Comparison of ENCODE assay signal across 7 mouse cellular contexts in genomic region chr5:112342463-112343204, GRCm38 (mm10). TPM values are rescaled to one million over a fixed set of nuclear protein-coding genes. Genes with fewer than 3 reads are reported as not detected.
DNase-seq lines count a peak whose midpoint lies in the region; ATAC-seq and TF ChIP-seq lines count a peak whose summit lies in the region.

Gene Srrd, minus strand, starts transcription at chr5:112343040.
Gene Hps4, plus strand, starts transcription at chr5:112343083.

- peaks cover 3% of the 10 kb centered on the region; the same call in 1 of the 2 replicates for H3K4me1 ChIP-seq in intestine, postnatal 0 days (replicated peaks; ENCODE audit: control insufficient read depth, insufficient read depth, low read length)
- H3K4me1 ChIP-seq in midbrain, embryonic 11.5 days (ENCODE audit: control insufficient read depth, insufficient read depth, low read length) = peaks cover 17% of the 10 kb centered on the region

- no peaks in the 10 kb centered on the region for H3K9me3 ChIP-seq in intestine, postnatal 0 days (ENCODE audit: control insufficient read depth)
- no peaks in the 10 kb centered on the region for H3K9me3 ChIP-seq in midbrain, embryonic 11.5 days (ENCODE audit: control insufficient read depth, low read length)

- peak within 1 kb of the TSS; percentile 78 for H3K4me3 ChIP-seq in intestine, postnatal 0 days (ENCODE audit: low read depth, low read length)
- peak within 1 kb of the TSS; percentile 89 for H3K4me3 ChIP-seq in midbrain, embryonic 11.5 days (ENCODE audit: low read depth, low read length)

- no peaks in the 10 kb centered on the region for H3K27me3 ChIP-seq in intestine, postnatal 0 days (replicated peaks; ENCODE audit: control insufficient read depth, insufficient read depth, low read length)
- no peaks in the 10 kb centered on the region for H3K27me3 ChIP-seq in midbrain, embryonic 11.5 days (ENCODE audit: control insufficient read depth, insufficient read depth, low read length)

- intact Hi-C loops in left cerebral cortex, postnatal 4 days (cut with DNase I) = loop anchor here (2.0 kb wide), 1 partner anchor 16 kb away; the partner anchor contains the start of gene Tfip11

- H3K36me3 ChIP-seq in intestine, postnatal 0 days (ENCODE audit: control insufficient read depth, insufficient read depth) = peaks cover 33% of the 10 kb centered on the region
- peaks cover 4% of the 10 kb centered on the region; the same call in 1 of the 2 replicates for H3K36me3 ChIP-seq in midbrain, embryonic 11.5 days (ENCODE audit: control insufficient read depth, insufficient read depth, low read length)

- H3K4me2 ChIP-seq in intestine, postnatal 0 days (replicated peaks; ENCODE audit: low read depth) = peak within 1 kb of the TSS; percentile 77
- H3K4me2 ChIP-seq in midbrain, embryonic 11.5 days = peak within 1 kb of the TSS; percentile 72

- TF ChIP-seq CTCF in intestine, postnatal 0 days (IDR thresholded peaks at IDR 0.05; ENCODE audit: low read depth) = peak; percentile 42

- WGBS in intestine, postnatal 0 days = 2% methylated on average over 62 of the region's 64 CpGs
- WGBS in midbrain, embryonic 11.5 days = 2% methylated on average over 58 of the region's 64 CpGs

- ATAC-seq in intestine, postnatal 0 days = peak; percentile 59
- ATAC-seq in midbrain, embryonic 11.5 days (ENCODE audit: low FRiP score) = peak; percentile 83

- H3K9ac ChIP-seq in intestine, postnatal 0 days (ENCODE audit: low read depth, low read length) = peak within 1 kb of the TSS; percentile 76
- H3K9ac ChIP-seq in midbrain, embryonic 11.5 days (ENCODE audit: low read length) = peak within 1 kb of the TSS; percentile 86

- peak; percentile 73 for DNase-seq in adrenal gland, adult 8-10 months
- peak; percentile 85 for DNase-seq in embryo, embryonic 9.5 days (ENCODE audit: extremely low spot score)
- DNase-seq in gonadal fat pad, adult 2 months (ENCODE audit: low read depth) = no peak
- peak; percentile 87 for DNase-seq in left cerebral cortex, postnatal 4 days
- DNase-seq in midbrain, embryonic 11.5 days (ENCODE audit: low spot score, missing footprints) = peak; percentile 98
- DNase-seq in right cerebral cortex, postnatal 4 days = peak; percentile 93

- peak within 1 kb of the TSS; percentile 88 for H3K27ac ChIP-seq in intestine, postnatal 0 days (ENCODE audit: low read depth, low read length)
- H3K27ac ChIP-seq in midbrain, embryonic 11.5 days (ENCODE audit: low read depth, low read length) = peak within 1 kb of the TSS; percentile 6; the same call in 1 of the 2 replicates

RNA-seq across cellular contexts. Expression of gene Srrd, which starts in this region (rescaled TPM):
- 10 to 100 TPM; 26.0 to 51.5 (median 29.9) TPM for total RNA-seq in adrenal gland, adult 8-10 months (2022)
- 35.1 and 45.8 TPM in 2 replicates for polyA plus RNA-seq in gonadal fat pad, adult 2 months (2012; rRNA removed)
- 15.4 and 19.0 TPM in 2 replicates for polyA plus RNA-seq in intestine, postnatal 0 days (2015; fragmentation: Nextera tagmentation; extraction: Ambion mirVana)
- 10 to 100 TPM; 30.7 to 34.4 TPM for total RNA-seq in left cerebral cortex, postnatal 4 days (2021)
- 46.0 and 46.8 TPM in 2 replicates for polyA plus RNA-seq in midbrain, embryonic 11.5 days (2014; fragmentation: Nextera tagmentation; extraction: Ambion mirVana)

RNA-seq across cellular contexts. Expression of gene Hps4, which starts in this region (rescaled TPM):
- total RNA-seq in adrenal gland, adult 8-10 months (2022) = 10 to 100 TPM; 27.7 to 43.6 (median 31.3) TPM
- polyA plus RNA-seq in gonadal fat pad, adult 2 months (2012; rRNA removed) = 28.6 and 34.0 TPM in 2 replicates
- 28.8 and 37.3 TPM in 2 replicates for polyA plus RNA-seq in intestine, postnatal 0 days (2015; fragmentation: Nextera tagmentation; extraction: Ambion mirVana)
- 10 to 100 TPM; 32.6 to 32.8 TPM for total RNA-seq in left cerebral cortex, postnatal 4 days (2021)
- 28.5 and 31.9 TPM in 2 replicates for polyA plus RNA-seq in midbrain, embryonic 11.5 days (2014; fragmentation: Nextera tagmentation; extraction: Ambion mirVana)
